Mouse (Mus musculus): ENCODE measurements around the gene Cfap20.
"Not testable (repeated sequence)": the region's sequence is repeated elsewhere in the genome, so short reads cannot be mapped to it uniquely, and the experiment has no call there.

The Cfap20 gene

GRCm38 (mm10) chr8:95422193-95422810 is 12.4 kb downstream of the Cfap20 start:
- DNase-seq (ENCODE audit: low spot score in 2 of 2) = no peak

- DNase-seq (ENCODE audit: low spot score in 2 of 2) = no peak
Measured at GRCm38 (mm10) chr8:95411309-95411972, 23.2 kb downstream of the Cfap20 start.

GRCm38 (mm10) chr8:95409518-95409917 is 25.2 kb downstream of the Cfap20 start:
- no peak for DNase-seq (ENCODE audit: low spot score in 2 of 2)

- no peak for DNase-seq (ENCODE audit: low spot score in 2 of 2)
Measured at GRCm38 (mm10) chr8:95401091-95401490, 33.6 kb downstream of the Cfap20 start.

GRCm38 (mm10) chr8:95399131-95399530 is 35.5 kb downstream of the Cfap20 start:
- DNase-seq (ENCODE audit: low spot score in 2 of 2) = no peak

GRCm38 (mm10) chr8:95397201-95397600 is 37.5 kb downstream of the Cfap20 start:
- DNase-seq (ENCODE audit: low spot score in 2 of 2) = no peak

GRCm38 (mm10) chr8:95396752-95397151 is 37.9 kb downstream of the Cfap20 start:
- no peak for DNase-seq (ENCODE audit: low spot score in 2 of 2)

GRCm38 (mm10) chr8:95395186-95395918 is 39.3 kb downstream of the Cfap20 start:
- DNase-seq (ENCODE audit: low spot score in 2 of 2) = no peak

GRCm38 (mm10) chr8:95392604-95393003 is 42.1 kb downstream of the Cfap20 start:
- no peak for DNase-seq (ENCODE audit: low spot score in 2 of 2)

GRCm38 (mm10) chr8:95391101-95391500 is 43.6 kb downstream of the Cfap20 start:
- no peak for DNase-seq (ENCODE audit: low spot score in 2 of 2)

GRCm38 (mm10) chr8:95390312-95390711 is 44.4 kb downstream of the Cfap20 start:
- DNase-seq (ENCODE audit: low spot score in 2 of 2) = no peak

GRCm38 (mm10) chr8:95387936-95388335 is 46.7 kb downstream of the Cfap20 start:
- no peak for DNase-seq (ENCODE audit: low spot score in 2 of 2)

- no peak for DNase-seq (ENCODE audit: low spot score in 2 of 2)
Measured at GRCm38 (mm10) chr8:95387221-95387620, 47.4 kb downstream of the Cfap20 start.

GRCm38 (mm10) chr8:95386037-95386436 is 48.6 kb downstream of the Cfap20 start:
- no peak for DNase-seq (ENCODE audit: low spot score in 2 of 2)

- DNase-seq (ENCODE audit: low spot score in 2 of 2) = no peak
Measured at GRCm38 (mm10) chr8:95384501-95384900, 50.2 kb downstream of the Cfap20 start.

GRCm38 (mm10) chr8:95381595-95381994 is 53.1 kb downstream of the Cfap20 start:
- no peak for DNase-seq (ENCODE audit: low spot score in 2 of 2)

- DNase-seq (ENCODE audit: low spot score in 2 of 2) = no peak
Measured at GRCm38 (mm10) chr8:95380953-95381352, 53.7 kb downstream of the Cfap20 start.

GRCm38 (mm10) chr8:95378928-95379327 is 55.7 kb downstream of the Cfap20 start:
- not testable (repeated sequence) for DNase-seq (ENCODE audit: low spot score in 2 of 2)

GRCm38 (mm10) chr8:95377863-95378291 is 56.8 kb downstream of the Cfap20 start:
- no peak for DNase-seq (ENCODE audit: low spot score in 2 of 2)

- DNase-seq (ENCODE audit: low spot score in 2 of 2) = no peak
Measured at GRCm38 (mm10) chr8:95377101-95377500, 57.6 kb downstream of the Cfap20 start.

- DNase-seq (ENCODE audit: low spot score in 2 of 2) = no peak
Measured at GRCm38 (mm10) chr8:95376309-95376999, 58.2 kb downstream of the Cfap20 start.

- DNase-seq (ENCODE audit: low spot score in 2 of 2) = no peak
Measured at GRCm38 (mm10) chr8:95375374-95375930, 59.2 kb downstream of the Cfap20 start.
